ENCODE assay signal across 9 mouse cellular contexts in the genomic region with DNA sequence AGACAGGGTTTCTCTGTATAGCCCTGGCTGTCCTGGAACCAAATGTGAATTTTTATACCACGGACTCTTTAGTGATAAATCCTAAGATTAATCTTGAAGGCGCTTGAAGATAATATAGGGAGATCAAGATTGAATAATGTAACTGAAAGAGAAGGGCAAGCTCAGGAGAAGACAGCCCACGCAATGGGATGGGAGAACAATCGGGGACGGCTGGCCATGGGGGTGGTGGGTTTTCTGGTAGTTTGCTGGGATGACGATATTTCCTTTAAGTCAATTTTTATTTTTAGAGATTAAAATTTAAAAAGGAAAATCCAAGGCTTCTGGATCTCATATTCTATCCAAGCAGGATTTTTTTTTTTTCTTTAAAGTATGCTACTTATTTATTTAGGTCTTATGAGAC. TPM values are rescaled to one million over a fixed set of nuclear protein-coding genes. Genes with fewer than 3 reads are reported as not detected.
DNase-seq lines count a peak whose midpoint lies in the region; TF ChIP-seq lines count a peak whose summit lies in the region.
"Had no signal": no experiment of that assay in that cellular context is flagged by ENCODE, and none has a peak within 500 bp of the region (broad histone marks: within the 10 kb centered on the region; RNA-seq: fewer than 3 reads in every experiment).

No protein-coding gene starts in this region.

- TF ChIP-seq EP300 in heart, adult 2 months (IDR thresholded peaks at IDR 0.05; ENCODE audit: insufficient read depth, low read depth, low read length) = no peak
- TF ChIP-seq EP300 in ES-Bruce4 (IDR thresholded peaks at IDR 0.05; ENCODE audit: insufficient read depth, low read depth, low read length) = no peak

- peak overlapping the region; percentile 58 for H3K4me3 ChIP-seq in heart, adult 2 months
- H3K4me3 ChIP-seq in ES-Bruce4 (ENCODE audit: low read depth, low read length) = no peak overlapping the region
- H3K4me3 ChIP-seq in hindbrain, embryonic 10.5 days = peak overlapping the region; percentile 63
- H3K4me3 ChIP-seq in macrophage (ENCODE audit: inconsistent target) = peak overlapping the region; percentile 80

- H3K27me3 ChIP-seq in heart, adult 2 months (ENCODE audit: control insufficient read depth, insufficient read depth, low read length) = no peaks in the 10 kb centered on the region
- no peaks in the 10 kb centered on the region for H3K27me3 ChIP-seq in ES-Bruce4 (ENCODE audit: control insufficient read depth, insufficient read depth, low read length, poor library complexity, severe bottlenecking)
- H3K27me3 ChIP-seq in hindbrain, embryonic 10.5 days (ENCODE audit: insufficient read depth, poor library complexity, severe bottlenecking) = no peaks in the 10 kb centered on the region

- no peaks in the 10 kb centered on the region for H3K79me2 ChIP-seq in heart, adult 2 months (replicated peaks; ENCODE audit: control insufficient read depth, insufficient read depth, low read length)
- peaks cover 18% of the 10 kb centered on the region; the same call in 1 of the 2 replicates for H3K79me2 ChIP-seq in macrophage (ENCODE audit: inconsistent target)

- intact Hi-C loops in heart, adult 2 months (cut with DNase I) = no loop called here
- intact Hi-C loops in heart, postnatal 10 days (cut with DNase I) = no loop called here

- no peaks in the 10 kb centered on the region; the same call in 1 of the 2 replicates for H3K4me1 ChIP-seq in heart, adult 2 months (ENCODE audit: control insufficient read depth, insufficient read depth, low read length)
- H3K4me1 ChIP-seq in ES-Bruce4 (ENCODE audit: control insufficient read depth, insufficient read depth, low read length) = no peaks in the 10 kb centered on the region
- peaks cover 18% of the 10 kb centered on the region for H3K4me1 ChIP-seq in hindbrain, embryonic 10.5 days (replicated peaks)

- H3K27ac ChIP-seq in heart, adult 2 months = peak overlapping the region; percentile 67
- no peak overlapping the region for H3K27ac ChIP-seq in ES-Bruce4 (ENCODE audit: insufficient read depth, low read length)
- H3K27ac ChIP-seq in hindbrain, embryonic 10.5 days = peak overlapping the region; percentile 83
- H3K27ac ChIP-seq in macrophage = peak overlapping the region; percentile 72

- H3K36me3 ChIP-seq in heart, adult 2 months (ENCODE audit: control insufficient read depth, insufficient read depth, low read length) = no peaks in the 10 kb centered on the region
- H3K36me3 ChIP-seq in ES-Bruce4 (ENCODE audit: control insufficient read depth, insufficient read depth, low read length, poor library complexity, severe bottlenecking) (no peaks in the 10 kb centered on the region; the same call in 1 of the 2 replicates), macrophage (ENCODE audit: inconsistent target) (peaks cover 17% of the 10 kb centered on the region)
- H3K36me3 ChIP-seq in hindbrain, embryonic 10.5 days = peaks cover 21% of the 10 kb centered on the region

- TF ChIP-seq CTCF in heart, adult 2 months (IDR thresholded peaks at IDR 0.05) = no peak
- no peak for TF ChIP-seq CTCF in ES-Bruce4 (IDR thresholded peaks at IDR 0.05; ENCODE audit: low read depth, low read length)

- no peak for TF ChIP-seq POLR2A in heart, adult 2 months (IDR thresholded peaks at IDR 0.05; ENCODE audit: insufficient read depth, low read depth, low read length)
- TF ChIP-seq POLR2A in ES-Bruce4 (IDR thresholded peaks at IDR 0.05; ENCODE audit: insufficient read depth, low read length) = no peak

- no peak overlapping the region for H3K9ac ChIP-seq in heart, adult 2 months (ENCODE audit: low read depth, low read length)
- H3K9ac ChIP-seq in ES-Bruce4 (ENCODE audit: low read depth, poor library complexity, severe bottlenecking) = peak overlapping the region; percentile 40

- no peak for DNase-seq in heart, adult 2 months
- DNase-seq in heart, postnatal 10 days = no peak
- no peak for DNase-seq in hindbrain, embryonic 10.5 days (ENCODE audit: low spot score)
- no peak for DNase-seq in right cerebral cortex, adult 18-20 months
- DNase-seq in adrenal gland, postnatal 36 days = no peak
- DNase-seq in frontal cortex, postnatal 10 days (ENCODE audit: low spot score in 2 of 2) = no peak

- 25% methylated on average over 6 of the region's 6 CpGs for WGBS in heart, adult 2 months
- 60% methylated on average over 6 of the region's 6 CpGs for WGBS in hindbrain, embryonic 10.5 days
- 41% methylated on average over 6 of the region's 6 CpGs for WGBS in macrophage (ENCODE audit: missing documents)

- H3K9me3 ChIP-seq in ES-Bruce4 (replicated peaks; ENCODE audit: control insufficient read depth, insufficient read depth, low read length, poor library complexity, severe bottlenecking) = no peaks in the 10 kb centered on the region
- no peaks in the 10 kb centered on the region for H3K9me3 ChIP-seq in hindbrain, embryonic 10.5 days

RNA-seq across cellular contexts. Expression of a gene that starts 10.0 kb away (rescaled TPM):
- 10 to 100 TPM; 22.9 to 30.6 TPM for total RNA-seq in heart, adult 2 months (2021)
- polyA plus RNA-seq in heart, adult 2 months (2012; rRNA removed) = 54.8 and 68.1 TPM in 2 replicates
- total RNA-seq in heart, postnatal 10 days (2021) = 10 to 100 TPM; 32.5 to 35.1 TPM
- 50.8 and 72.8 TPM in 2 replicates for polyA plus RNA-seq in ES-Bruce4 (2011; ENCODE audit: insufficient read depth, insufficient read length, low read depth, missing spikeins)
- polyA plus RNA-seq in hindbrain, embryonic 10.5 days (2016; fragmentation: Nextera tagmentation; extraction: Ambion mirVana) = 55.7 and 73.2 TPM in 2 replicates
- total RNA-seq in macrophage (2018; cell fraction: chromatin; rRNA removed) = 100 to 1,000 TPM in 8 of 26 experiments, 10 to 100 TPM in 18; 28.2 to 280 (median 84.8) TPM
- 1,000 to 10,000 TPM in 13 of 26 experiments, 100 to 1,000 TPM in 13; 457 to 1,682 (median 872) TPM for total RNA-seq in macrophage (2018; cell fraction: cytosol; rRNA removed)
- 1,000 to 10,000 TPM in 7 of 26 experiments, 100 to 1,000 TPM in 19; 221 to 1,721 (median 759) TPM for total RNA-seq in macrophage (2018; cell fraction: nucleus; rRNA removed)
- 1,098 to 2,092 TPM (median 1,493 TPM) in 3 replicates for polyA plus RNA-seq in macrophage (2018)
- 100 to 1,000 TPM; 106 to 146 TPM for total RNA-seq in adrenal gland, postnatal 36 days (2021)

RNA-seq across cellular contexts. Expression of a gene that starts 10.0 kb away (rescaled TPM):
- 10 to 100 TPM; 72.0 to 72.1 TPM for total RNA-seq in heart, adult 2 months (2021)
- 79.5 and 87.4 TPM in 2 replicates for polyA plus RNA-seq in heart, adult 2 months (2012; rRNA removed)
- 10 to 100 TPM; 60.3 to 65.0 TPM for total RNA-seq in heart, postnatal 10 days (2021)
- 36.1 and 36.7 TPM in 2 replicates for polyA plus RNA-seq in ES-Bruce4 (2011; ENCODE audit: insufficient read depth, insufficient read length, low read depth, missing spikeins)
- 36.3 and 39.3 TPM in 2 replicates for polyA plus RNA-seq in hindbrain, embryonic 10.5 days (2016; fragmentation: Nextera tagmentation; extraction: Ambion mirVana)
- total RNA-seq in macrophage (2018; cell fraction: chromatin; rRNA removed) = 100 to 1,000 TPM in 2 of 26 experiments, 10 to 100 TPM in 24; 26.0 to 115 (median 53.9) TPM
- total RNA-seq in macrophage (2018; cell fraction: cytosol; rRNA removed) = 100 to 1,000 TPM in 1 of 26 experiments, 10 to 100 TPM in 25; 43.9 to 103 (median 66.5) TPM
- 100 to 1,000 TPM in 1 of 26 experiments, 10 to 100 TPM in 25; 37.3 to 104 (median 52.1) TPM for total RNA-seq in macrophage (2018; cell fraction: nucleus; rRNA removed)
- 71.9 to 183 TPM (median 75.3 TPM) in 3 replicates for polyA plus RNA-seq in macrophage (2018)
- 10 to 100 TPM; 15.0 to 15.8 TPM for total RNA-seq in adrenal gland, postnatal 36 days (2021)

RNA-seq across cellular contexts. Expression of a gene that starts 20.0 kb away (rescaled TPM):
- under 1 TPM; 0.10 to 0.14 TPM for total RNA-seq in heart, adult 2 months (2021)
- 0.20 and 0.21 TPM in 2 replicates for polyA plus RNA-seq in heart, adult 2 months (2012; rRNA removed)
- under 1 TPM; 0.31 to 0.55 TPM for total RNA-seq in heart, postnatal 10 days (2021)
- polyA plus RNA-seq in ES-Bruce4 (2011; ENCODE audit: insufficient read depth, insufficient read length, low read depth, missing spikeins) (1.4 and 1.5 TPM in 2 replicates), macrophage (2018) (0.04 TPM in 1 of 3 replicates, not detected in the others)
- polyA plus RNA-seq in hindbrain, embryonic 10.5 days (2016; fragmentation: Nextera tagmentation; extraction: Ambion mirVana) = 0.57 and 0.94 TPM in 2 replicates
- under 1 TPM in 14 of 26 experiments, not detected in 12; 0.25 to 0.86 (median 0.51) TPM for total RNA-seq in macrophage (2018; cell fraction: chromatin; rRNA removed)
- not detected for total RNA-seq in macrophage (2018; cell fraction: cytosol; rRNA removed)
- total RNA-seq in macrophage (2018; cell fraction: nucleus; rRNA removed) = under 1 TPM in 5 of 26 experiments, not detected in 21; 0.17 to 0.41 (median 0.30) TPM
- total RNA-seq in adrenal gland, postnatal 36 days (2021) = under 1 TPM; 0.23 to 0.26 TPM
- total RNA-seq: neutrophil, adult 5-6 weeks had no signal

RNA-seq across cellular contexts. Expression of a gene that starts 43.9 kb away (rescaled TPM):
- under 1 TPM; 0.59 to 0.81 TPM for total RNA-seq in heart, adult 2 months (2021)
- 0.59 and 0.61 TPM in 2 replicates for polyA plus RNA-seq in heart, adult 2 months (2012; rRNA removed)
- 1 to 10 TPM; 3.1 to 3.6 TPM for total RNA-seq in heart, postnatal 10 days (2021)
- 4.2 and 5.7 TPM in 2 replicates for polyA plus RNA-seq in ES-Bruce4 (2011; ENCODE audit: insufficient read depth, insufficient read length, low read depth, missing spikeins)
- polyA plus RNA-seq in hindbrain, embryonic 10.5 days (2016; fragmentation: Nextera tagmentation; extraction: Ambion mirVana) = 2.5 and 3.4 TPM in 2 replicates
- total RNA-seq in macrophage (2018; cell fraction: chromatin; rRNA removed) = 1 to 10 TPM in 3 of 26 experiments, under 1 TPM in 18, not detected in 5; 0.20 to 1.3 (median 0.63) TPM
- under 1 TPM; 0.05 to 0.37 (median 0.17) TPM for total RNA-seq in macrophage (2018; cell fraction: cytosol; rRNA removed)
- total RNA-seq in macrophage (2018; cell fraction: nucleus; rRNA removed) = 1 to 10 TPM in 3 of 26 experiments, under 1 TPM in 21, not detected in 2; 0.15 to 1.1 (median 0.53) TPM
- 0.20 to 0.30 TPM (median 0.22 TPM) in 3 replicates for polyA plus RNA-seq in macrophage (2018)
- total RNA-seq in adrenal gland, postnatal 36 days (2021) = 1 to 10 TPM; 2.1 to 3.2 TPM

RNA-seq across cellular contexts. Expression of a gene that starts 48.3 kb away (rescaled TPM):
- total RNA-seq in heart, adult 2 months (2021) = 100 to 1,000 TPM; 181 to 219 TPM
- polyA plus RNA-seq in heart, adult 2 months (2012; rRNA removed) = 134 and 181 TPM in 2 replicates
- total RNA-seq in heart, postnatal 10 days (2021) = 100 to 1,000 TPM; 171 to 174 TPM
- polyA plus RNA-seq in ES-Bruce4 (2011; ENCODE audit: insufficient read depth, insufficient read length, low read depth, missing spikeins) (38.7 and 39.8 TPM in 2 replicates), macrophage (2018) (53.1 to 77.4 TPM (median 77.2 TPM) in 3 replicates)
- polyA plus RNA-seq in hindbrain, embryonic 10.5 days (2016; fragmentation: Nextera tagmentation; extraction: Ambion mirVana) = 89.0 and 93.5 TPM in 2 replicates
- total RNA-seq in macrophage (2018; cell fraction: chromatin; rRNA removed) = 100 to 1,000 TPM in 2 of 26 experiments, 10 to 100 TPM in 24; 29.4 to 150 (median 57.0) TPM
- 100 to 1,000 TPM in 2 of 26 experiments, 10 to 100 TPM in 24; 53.4 to 103 (median 69.7) TPM for total RNA-seq in macrophage (2018; cell fraction: cytosol; rRNA removed)
- total RNA-seq in macrophage (2018; cell fraction: nucleus; rRNA removed) = 100 to 1,000 TPM in 1 of 26 experiments, 10 to 100 TPM in 25; 35.5 to 146 (median 51.3) TPM
- total RNA-seq in adrenal gland, postnatal 36 days (2021) = 100 to 1,000 TPM; 201 to 243 TPM

Comparison
In these comparisons a context has a peak if more than half of its experiments do, and no peak if none do; other contexts are left out.
1. RNA of a gene that starts 10.0 kb away (polyA plus RNA-seq): 1,098 to 2,092 TPM in macrophage; 55.7 to 73.2 TPM in hindbrain, embryonic 10.5 days, 54.8 to 68.1 TPM in heart, adult 2 months and 50.8 to 72.8 TPM in ES-Bruce4; every median in the first group is over 10 times any median in the second.